Mouse (Mus musculus): ENCODE measurements at regions not wholly inside any gene's neighbourhood (a gene's known extent, or its start where the extent isn't known, plus 50 kb on each side); places are given as distances from the start of the nearest gene placed in this dataset.
A peak's percentile ranks its signal among the peaks of the same experiment; 100 is the strongest.

DNA sequence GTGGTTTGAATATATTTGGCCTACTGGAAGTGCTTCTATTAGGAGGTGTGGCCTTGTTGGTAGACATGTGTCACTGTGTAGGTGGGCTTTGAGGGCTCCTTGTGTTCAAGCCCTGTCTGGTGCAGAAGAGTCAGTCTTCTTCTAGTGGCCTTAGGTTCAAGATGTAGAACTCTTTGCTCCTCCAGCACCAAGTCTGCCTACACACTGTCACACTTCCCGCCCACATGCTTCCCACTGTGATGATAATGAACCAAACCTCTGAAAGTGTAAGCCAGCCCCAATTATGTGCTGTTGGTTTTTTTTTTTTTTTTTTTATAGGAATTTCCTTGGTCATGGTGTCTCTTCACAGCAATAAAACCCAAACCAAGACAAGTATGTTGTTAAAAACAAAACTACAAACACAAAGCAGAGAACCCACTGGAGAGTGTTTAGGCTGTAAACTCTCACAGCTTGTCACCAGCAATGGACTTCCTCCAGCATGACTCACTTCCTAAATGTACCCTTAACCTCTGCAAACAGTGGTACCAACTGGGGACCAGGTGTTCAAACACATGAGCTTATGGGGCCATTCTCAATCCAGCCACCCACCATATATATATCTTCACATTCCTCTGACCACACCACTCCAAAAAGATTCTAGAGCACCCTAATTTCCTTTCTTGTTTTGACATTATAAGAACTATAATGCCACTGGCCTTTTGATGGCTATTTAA, 74.0 kb upstream of the Camk1g start:
- no peak for DNase-seq

DNA sequence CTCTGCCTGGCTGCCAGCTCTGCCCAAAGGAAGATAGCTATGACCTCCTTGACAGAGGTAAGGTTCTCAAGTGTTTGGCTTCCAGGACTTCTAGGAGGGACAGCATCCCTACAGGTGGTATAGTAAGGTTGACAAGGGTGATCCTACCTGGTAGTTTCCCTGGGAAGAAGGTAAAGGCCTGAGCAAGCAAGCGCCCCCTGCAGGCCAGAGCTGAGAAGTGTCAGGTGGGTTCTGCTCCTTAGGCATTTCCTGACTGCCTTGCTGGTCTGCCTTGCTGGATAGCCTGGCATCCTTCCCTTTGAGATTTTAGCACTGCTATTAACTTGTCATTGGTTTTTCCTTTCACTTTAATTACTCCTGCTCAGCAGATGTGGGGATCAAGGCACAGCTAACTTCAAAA, 70.4 kb upstream of the Camk1g start:
- peak; percentile 43 for DNase-seq

GRCm38 (mm10) chr1:193434281-193434680, 64.2 kb upstream of the Camk1g start:
- DNase-seq, result no peak

DNA sequence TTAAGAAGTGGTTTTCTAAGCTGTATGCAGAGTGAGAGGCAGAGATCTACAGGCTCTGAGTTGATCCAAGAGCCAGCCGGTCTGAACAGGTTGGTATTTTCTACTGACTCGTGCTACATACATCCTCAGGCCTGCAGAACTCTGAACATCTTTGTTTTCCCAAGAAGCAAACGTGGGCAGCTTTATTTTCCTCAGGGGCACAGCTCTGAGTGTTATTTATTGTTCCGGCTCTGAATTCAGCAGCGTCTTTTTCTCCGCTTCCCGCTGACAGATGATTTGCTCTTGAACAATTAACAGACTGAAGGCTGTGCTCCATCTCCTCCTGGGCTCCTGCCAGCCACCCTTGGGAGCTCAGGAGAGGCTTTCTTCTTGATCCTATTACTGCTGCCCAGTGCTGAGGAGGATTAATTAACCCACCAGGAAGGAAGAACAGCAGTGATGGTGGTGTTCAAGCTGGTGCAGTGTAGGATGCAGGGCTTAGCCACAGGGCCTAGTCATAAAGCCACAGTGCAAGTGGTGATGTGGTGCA, 63.5 kb upstream of the Camk1g start:
- no peak for DNase-seq

- DNase-seq, result no peak
These were observed 60.1 kb upstream of the Camk1g start for GRCm38 (mm10) chr1:193430231-193430630.

DNA sequence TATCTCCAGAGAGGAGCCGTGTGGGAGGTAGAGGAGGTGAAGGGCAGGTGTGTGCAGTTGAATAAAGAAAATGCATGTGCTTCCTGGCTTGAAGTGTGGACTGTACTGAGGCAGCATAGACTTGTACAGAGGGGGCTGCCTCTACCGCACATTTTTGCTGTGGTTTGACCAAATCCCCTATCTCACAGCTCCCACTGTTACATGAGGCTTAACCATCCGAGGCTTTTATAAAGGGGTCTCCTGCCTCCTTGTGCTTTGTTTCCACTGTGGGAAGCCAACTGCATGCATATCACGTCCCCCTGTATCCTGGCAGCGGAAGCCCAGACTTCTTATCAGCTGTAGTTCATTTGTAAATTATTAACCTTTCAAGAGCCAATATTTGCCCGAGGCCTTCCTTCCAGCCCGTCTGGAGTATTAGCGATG, 53.6 kb upstream of the Camk1g start:
- no peak for DNase-seq

DNA sequence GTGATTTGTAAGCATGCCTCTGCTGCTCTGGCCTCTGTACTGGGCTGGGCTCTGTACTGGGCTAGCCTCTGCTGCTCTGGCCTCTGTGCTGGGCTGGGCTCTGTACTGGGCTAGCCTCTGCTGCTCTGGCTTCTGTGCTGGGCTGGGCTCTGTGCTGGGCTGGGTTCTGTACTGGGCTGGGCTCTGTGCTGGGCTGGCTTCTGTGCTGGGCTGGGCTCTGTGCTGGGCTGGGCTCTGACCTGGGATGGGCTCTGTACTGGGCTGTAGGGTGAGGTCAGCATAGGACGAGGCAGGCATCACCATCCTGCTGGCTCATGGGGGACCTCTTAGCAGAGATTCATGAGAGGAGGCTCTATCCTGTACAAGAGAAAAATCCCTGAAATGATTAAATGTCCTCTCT, 52.8 kb upstream of the Camk1g start:
- DNase-seq, result no peak

GRCm38 (mm10) chr1:193421820-193422219, 51.7 kb upstream of the Camk1g start:
- DNase-seq, result no peak

DNA sequence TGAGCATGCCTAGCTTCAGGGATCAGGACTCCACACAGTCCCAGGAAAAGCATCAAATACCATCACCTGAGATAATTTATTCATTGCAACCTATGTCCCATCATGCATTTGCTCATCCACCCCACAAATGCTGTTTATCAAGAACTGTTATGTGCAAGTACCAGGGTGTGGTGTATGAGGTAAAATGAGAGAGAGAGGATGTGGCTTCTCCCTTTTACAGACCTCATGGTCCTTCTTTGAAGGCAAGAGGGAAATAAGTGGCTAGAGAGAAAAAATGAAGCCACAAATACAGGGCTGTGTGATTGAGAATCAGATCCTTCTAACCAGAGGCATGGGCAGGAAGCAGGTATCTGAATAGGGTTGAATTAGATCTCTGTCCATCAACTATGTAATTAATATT, 51.3 kb upstream of the Camk1g start:
- DNase-seq, result no peak
